Mouse (Mus musculus) CH12.LX (cell line): Measurements from ENCODE around the gene Rabep1. TPM values are rescaled to one million over a fixed set of nuclear protein-coding genes. Genes with fewer than 3 reads are reported as not detected.

Experiments
- DNase-seq: peaks from one replicate; pipeline ENCODE4 v3.0.0-alpha.2; 2013; ENCODE audit errors: extremely low read depth
- H3K27ac ChIP-seq: 2 replicates; pipeline ENCODE4 v1.5.1; 2012; ENCODE audit warnings: low read depth, mild to moderate bottlenecking, control low read depth, moderate library complexity; ENCODE audit not compliant: insufficient read depth
- H3K27me3 ChIP-seq: replicated peaks from 2 replicates; pipeline ENCODE3; 2012; ENCODE audit warnings: inconsistent platforms
- H3K36me3 ChIP-seq, 2 experiments: replicated peaks in 1 of 2; 2 replicates each; pipeline versions ENCODE3 to v1.6.1; 2012; ENCODE audit warnings: inconsistent platforms in 1 of 2, low read length in 1 of 2, mild to moderate bottlenecking in 1 of 2, mixed read lengths in 1 of 2, moderate library complexity in 1 of 2; ENCODE audit not compliant: control insufficient read depth in 1 of 2, insufficient read depth in 1 of 2
- H3K4me1 ChIP-seq, 2 experiments: 2 replicates each; pipeline ENCODE4 v1.6.1; 2012; ENCODE audit warnings: inconsistent platforms in 1 of 2, moderate library complexity in 1 of 2; ENCODE audit not compliant: insufficient read depth in 2 of 2, control insufficient read depth in 1 of 2
- H3K4me2 ChIP-seq: 2 replicates; pipeline ENCODE4 v1.6.1; 2012; ENCODE audit warnings: low read depth, mild to moderate bottlenecking, control low read depth; ENCODE audit not compliant: poor library complexity, insufficient read depth, severe bottlenecking
- H3K4me3 ChIP-seq, 3 experiments: fragments of 150-350 bp in 1 of 3; sonication (generic) in 1 of 3; replicated peaks in 1 of 3; 2 replicates each; pipeline versions ENCODE3 to v1.5.1; 2011 to 2012; ENCODE audit warnings: low read depth in 2 of 3, low read length in 2 of 3, mild to moderate bottlenecking in 2 of 3, moderate library complexity in 2 of 3, control low read depth in 1 of 3, improper control_type of control experiment in 1 of 3, inconsistent platforms in 1 of 3, mixed read lengths in 1 of 3; ENCODE audit not compliant: poor library complexity in 1 of 3
- H3K79me2 ChIP-seq: replicated peaks from 2 replicates; pipeline ENCODE4 v1.6.1; 2012; ENCODE audit warnings: mild to moderate bottlenecking, moderate library complexity; ENCODE audit not compliant: control insufficient read depth, poor library complexity, insufficient read depth, severe bottlenecking; ENCODE audit errors: extremely low read depth
- H3K9ac ChIP-seq: 2 replicates; pipeline ENCODE4 v1.6.1; 2012; ENCODE audit warnings: low read depth, mild to moderate bottlenecking, control low read depth, moderate library complexity; ENCODE audit not compliant: insufficient read depth
- H3K9me3 ChIP-seq: replicated peaks from 2 replicates; pipeline ENCODE3; 2012; ENCODE audit warnings: low read length, inconsistent platforms, mixed read lengths
- BHLHE40 ChIP-seq: IDR thresholded peaks from 2 replicates; pipeline ENCODE4 v1.6.1; 2011; ENCODE audit warnings: mild to moderate bottlenecking, low read depth, low read length, improper control_type of control experiment
- CHD1 ChIP-seq: IDR thresholded peaks from 2 replicates; pipeline ENCODE4 v1.6.1; 2012; ENCODE audit warnings: low read depth, low read length, improper control_type of control experiment, inconsistent platforms
- CTCF ChIP-seq, 2 experiments: IDR thresholded peaks in 1 of 2; conservative IDR thresholded peaks in 1 of 2; 2 replicates each; pipeline ENCODE4 v1.5.1; 2011 to 2012; ENCODE audit warnings: low read depth in 2 of 2, low read length in 2 of 2, improper control_type of control experiment in 1 of 2, inconsistent platforms in 1 of 2, mild to moderate bottlenecking in 1 of 2, moderate library complexity in 1 of 2
- E2F4 ChIP-seq: IDR thresholded peaks from 2 replicates; pipeline ENCODE4 v1.6.1; 2011; ENCODE audit warnings: low read depth, low read length, improper control_type of control experiment; ENCODE audit not compliant: insufficient replicate concordance
- IRF4 ChIP-seq: IDR thresholded peaks from 2 replicates; pipeline ENCODE4 v1.6.1; 2014; ENCODE audit warnings: low read depth, mild to moderate bottlenecking, inconsistent platforms, low read length, improper control_type of control experiment
- MAFK ChIP-seq: IDR thresholded peaks from 2 replicates; pipeline ENCODE4 v1.6.1; 2011; ENCODE audit warnings: low read length, improper control_type of control experiment; ENCODE audit not compliant: insufficient replicate concordance
- MAX ChIP-seq: IDR thresholded peaks from 2 replicates; pipeline ENCODE4 v1.6.1; 2011; ENCODE audit warnings: low read length, improper control_type of control experiment
- MAZ ChIP-seq: IDR thresholded peaks from 2 replicates; pipeline ENCODE4 v1.6.1; 2012; ENCODE audit warnings: low read depth, mild to moderate bottlenecking, inconsistent platforms, low read length, improper control_type of control experiment, moderate library complexity
- MXI1 ChIP-seq: IDR thresholded peaks from 2 replicates; pipeline ENCODE4 v1.6.1; 2011; ENCODE audit warnings: mild to moderate bottlenecking, low read depth, low read length, improper control_type of control experiment
- MYC ChIP-seq: IDR thresholded peaks from 2 replicates; pipeline ENCODE4 v1.6.1; 2011; ENCODE audit warnings: low read depth, mild to moderate bottlenecking, improper control_type of control experiment, low read length
- NELFE ChIP-seq: IDR thresholded peaks from 2 replicates; pipeline ENCODE4 v1.6.1; 2011; ENCODE audit warnings: low read depth, low read length, improper control_type of control experiment
- RAD21 ChIP-seq: IDR thresholded peaks from 2 replicates; pipeline ENCODE4 v1.6.1; 2011; ENCODE audit warnings: low read depth, mild to moderate bottlenecking, low read length, improper control_type of control experiment, moderate library complexity
- SMC3 ChIP-seq: IDR thresholded peaks from 2 replicates; pipeline ENCODE4 v1.6.1; 2011; ENCODE audit warnings: low read depth, low read length, improper control_type of control experiment
- UBTF ChIP-seq: IDR thresholded peaks from 2 replicates; pipeline ENCODE4 v1.6.1; 2012; ENCODE audit warnings: low read depth, mild to moderate bottlenecking, inconsistent platforms, low read length, improper control_type of control experiment, moderate library complexity
- ZKSCAN1 ChIP-seq: IDR thresholded peaks from 2 replicates; pipeline ENCODE4 v1.6.1; 2012; ENCODE audit warnings: low read depth, inconsistent platforms, low read length, improper control_type of control experiment, borderline replicate concordance
- ZMIZ1 ChIP-seq: IDR thresholded peaks from 2 replicates; pipeline ENCODE4 v1.6.1; 2012; ENCODE audit warnings: low read depth, mild to moderate bottlenecking, inconsistent platforms, low read length, improper control_type of control experiment
- dilution Hi-C: fragments of 300-500 bp; cut with MboI; formaldehyde crosslinking; loops from 2 replicates; pipeline ENCODE4 v1.14.3; 2020; ENCODE audit warnings: low sequenced_read_pairs; ENCODE audit not compliant: extremely low pct_unique_long_range_greater_than_20kb, extremely low pct_ligation_motif_present
- in situ Hi-C: fragments of 300-500 bp; cut with MboI; formaldehyde crosslinking; loops from 3 replicates; pipeline ENCODE4 v1.14.3; 2019; ENCODE audit warnings: low sequenced_read_pairs, low pct_ligation_motif_present, low pct_unique_long_range_greater_than_20kb, mixed read lengths
- polyA plus RNA-seq: library from polyadenylated mRNA; unstranded; fragments of >175 nt; gene quantifications from 2 replicates; pipeline ENCODE4 v1.2.1, GENCODE M21; 2012; ENCODE audit warnings: low read depth; ENCODE audit not compliant: insufficient read length
- total RNA-seq, 2 experiments: library from RNA; depleted of rRNA; stranded (reverse); fragments of 300-350 nt in 1 of 2; fragments of >200 nt in 1 of 2; gene quantifications; 2 replicates each; pipeline ENCODE4 v1.2.3; 2012 to 2014

Rabep1 gene
- total and polyA plus RNA-seq, 3 experiments = 22.3 to 28.3 (median 26.1) TPM

GRCm38 (mm10) chr11:70972586-70972985 is 128.0 kb downstream of the Rabep1 start:
- in situ Hi-C loops = no loop called here
- no peak for DNase-seq
- peaks cover 3 to 24% of the 10 kb centered on the region in 2 experiments; a peak in 3 of 4 replicates for H3K4me1 ChIP-seq
- peaks cover 46 to 61% of the 10 kb centered on the region in 2 experiments for H3K36me3 ChIP-seq
- H3K9ac ChIP-seq = no peak overlapping the region
- peaks cover 19% of the 10 kb centered on the region for H3K79me2 ChIP-seq
- TF ChIP-seq SMC3 (no peak), MAX (no peak), NELFE (no peak), BHLHE40 (no peak), MAZ (no peak), ZMIZ1 (no peak), IRF4 (no peak)
- TF ChIP-seq, all 38 proteins: peak for 0
- dilution Hi-C loops = no loop called here
- Histone ChIP-seq H3K9me3 (peaks cover 3% of the 10 kb centered on the region), H3K27me3 (no peaks in the 10 kb centered on the region), H3K27ac (no peak overlapping the region), H3K4me3 (no peak overlapping the region), H3K4me2 (no peak overlapping the region)

GRCm38 (mm10) chr11:70973947-70974346 is 129.4 kb downstream of the Rabep1 start:
- no peak overlapping the region for H3K9ac ChIP-seq

GRCm38 (mm10) chr11:70975193-70975592 is 130.6 kb downstream of the Rabep1 start:
- H3K27ac ChIP-seq = no peak overlapping the region
- no peak overlapping the region for H3K4me3 ChIP-seq
- H3K36me3 ChIP-seq = peaks cover 69 to 85% of the 10 kb centered on the region in 2 experiments
- H3K4me1 ChIP-seq = peaks cover 6 to 34% of the 10 kb centered on the region in 2 experiments
- dilution Hi-C loops (no loop called here), in situ Hi-C loops (no loop called here)
- no peak for TF ChIP-seq UBTF
- TF ChIP-seq MXI1 = no peak
- no peaks in the 10 kb centered on the region for H3K27me3 ChIP-seq
- DNase-seq = no peak
- H3K4me2 ChIP-seq = no peak overlapping the region
- H3K9me3 ChIP-seq = peaks cover 3% of the 10 kb centered on the region
- no peak overlapping the region for H3K9ac ChIP-seq
- H3K79me2 ChIP-seq = peaks cover 15% of the 10 kb centered on the region

More at GRCm38 (mm10) chr11:70973947-70974346, 129.4 kb downstream of the Rabep1 start:
- dilution Hi-C loops (no loop called here), in situ Hi-C loops (no loop called here)
- peak; percentile 56 for DNase-seq
- Histone ChIP-seq H3K27me3 (no peaks in the 10 kb centered on the region), H3K4me1 (peaks cover 3 to 22% of the 10 kb centered on the region in 2 experiments; a peak in 3 of 4 replicates), H3K79me2 (peaks cover 10% of the 10 kb centered on the region), H3K36me3 (peaks cover 56 to 73% of the 10 kb centered on the region in 2 experiments)
- TF ChIP-seq MYC (peak; percentile 40; the same call in 1 of the 2 replicates), E2F4 (no peak), RAD21 (peak; percentile 8), MAFK (no peak), MXI1 (no peak), CTCF (conservative IDR thresholded peaks at IDR 0.05 in 1 of 2, IDR thresholded peaks at IDR 0.05 in 1 of 2; ENCODE audit: low read depth in 2 of 2, low read length in 2 of 2) (peak; percentile 61 to 62), MAZ (no peak), BHLHE40 (no peak), CHD1 (no peak), SMC3 (peak; percentile 32; the same call in 1 of the 2 replicates), ZKSCAN1 (no peak)
- TF ChIP-seq, all 38 proteins: peak for 4
- no peak overlapping the region for H3K4me2 ChIP-seq
- H3K27ac ChIP-seq = no peak overlapping the region
- H3K4me3 ChIP-seq = no peak overlapping the region
- H3K9me3 ChIP-seq = peaks cover 3% of the 10 kb centered on the region
